Mouse (Mus musculus): Measurements from ENCODE around the gene Lce3e. TPM values are rescaled to one million over a fixed set of nuclear protein-coding genes. Genes with fewer than 3 reads are reported as not detected.

Lce3e gene
- polyA plus RNA-seq (2014; fragmentation: Illumina TruSeq; extraction: RNeasy Lipid Tissue Mini Kit (QIAGEN cat#74804); ENCODE audit: low read depth, low replicate concordance), result not detected

GRCm38 (mm10) chr3:92966761-92967160 is at the start of gene Lce3e:
Gene Lce3e (plus strand): TSS chr3:92967061.

GRCm38 (mm10) chr3:92926130-92926529 is 40.7 kb upstream of the Lce3e start, which contains the start of gene Lce3a:
Gene Lce3a (minus strand): TSS chr3:92926230.

GRCm38 (mm10) chr3:92932679-92933078 is 34.2 kb upstream of the Lce3e start, which contains the start of gene Lce3b:
Gene Lce3b (plus strand): TSS chr3:92932979.

GRCm38 (mm10) chr3:92944186-92944585 is 22.7 kb upstream of the Lce3e start, which contains the start of gene Lce3c:
Gene Lce3c (plus strand): TSS chr3:92944486.

GRCm38 (mm10) chr3:92957090-92957489 is 9.8 kb upstream of the Lce3e start, which contains the start of gene Lce3d:
Gene Lce3d (plus strand): TSS chr3:92957390.

GRCm38 (mm10) chr3:92991926-92992325 is 25.1 kb downstream of the Lce3e start, which contains the start of gene Lce3f:
Gene Lce3f (plus strand): TSS chr3:92992226.

GRCm38 (mm10) chr3:93015460-93016104 is 48.7 kb downstream of the Lce3e start, which contains the start of gene Crct1:
Gene Crct1 (minus strand): TSS chr3:93015687.

Other genes with a start within 250 kb of the Lce3e start
- gene Lce1f, start 246.7 kb upstream of the Lce3e start, polyA plus RNA-seq (2014; fragmentation: Illumina TruSeq; extraction: RNeasy Lipid Tissue Mini Kit (QIAGEN cat#74804); ENCODE audit: low read depth, low replicate concordance), result not detected
- not detected for gene Gm38119, start 228.0 kb upstream of the Lce3e start, polyA plus RNA-seq (2014; fragmentation: Illumina TruSeq; extraction: RNeasy Lipid Tissue Mini Kit (QIAGEN cat#74804); ENCODE audit: low read depth, low replicate concordance)
- gene Lce1g, start 214.7 kb upstream of the Lce3e start, polyA plus RNA-seq (2014; fragmentation: Illumina TruSeq; extraction: RNeasy Lipid Tissue Mini Kit (QIAGEN cat#74804); ENCODE audit: low read depth, low replicate concordance), result not detected
- not detected for gene Lce1h, start 202.0 kb upstream of the Lce3e start, polyA plus RNA-seq (2014; fragmentation: Illumina TruSeq; extraction: RNeasy Lipid Tissue Mini Kit (QIAGEN cat#74804); ENCODE audit: low read depth, low replicate concordance)
- not detected for gene Lce1i, start 188.2 kb upstream of the Lce3e start, polyA plus RNA-seq (2014; fragmentation: Illumina TruSeq; extraction: RNeasy Lipid Tissue Mini Kit (QIAGEN cat#74804); ENCODE audit: low read depth, low replicate concordance)
- gene Lce1j, start 176.5 kb upstream of the Lce3e start, polyA plus RNA-seq (2014; fragmentation: Illumina TruSeq; extraction: RNeasy Lipid Tissue Mini Kit (QIAGEN cat#74804); ENCODE audit: low read depth, low replicate concordance), result not detected
- not detected for gene Lce1k, start 159.2 kb upstream of the Lce3e start, polyA plus RNA-seq (2014; fragmentation: Illumina TruSeq; extraction: RNeasy Lipid Tissue Mini Kit (QIAGEN cat#74804); ENCODE audit: low read depth, low replicate concordance)
- gene Kprp, start 139.8 kb upstream of the Lce3e start, polyA plus RNA-seq (2014; fragmentation: Illumina TruSeq; extraction: RNeasy Lipid Tissue Mini Kit (QIAGEN cat#74804); ENCODE audit: low read depth, low replicate concordance), result not detected
- gene Lce1l, start 115.8 kb upstream of the Lce3e start, polyA plus RNA-seq (2014; fragmentation: Illumina TruSeq; extraction: RNeasy Lipid Tissue Mini Kit (QIAGEN cat#74804); ENCODE audit: low read depth, low replicate concordance), result not detected
- gene 2310050C09Rik, start 96.8 kb upstream of the Lce3e start, polyA plus RNA-seq (2014; fragmentation: Illumina TruSeq; extraction: RNeasy Lipid Tissue Mini Kit (QIAGEN cat#74804); ENCODE audit: low read depth, low replicate concordance), result not detected
- not detected for gene Lce3a, start 40.8 kb upstream of the Lce3e start, polyA plus RNA-seq (2014; fragmentation: Illumina TruSeq; extraction: RNeasy Lipid Tissue Mini Kit (QIAGEN cat#74804); ENCODE audit: low read depth, low replicate concordance)
- gene Lce3b, start 34.1 kb upstream of the Lce3e start, polyA plus RNA-seq (2014; fragmentation: Illumina TruSeq; extraction: RNeasy Lipid Tissue Mini Kit (QIAGEN cat#74804); ENCODE audit: low read depth, low replicate concordance), result not detected
- gene Lce3c, start 22.6 kb upstream of the Lce3e start, polyA plus RNA-seq (2014; fragmentation: Illumina TruSeq; extraction: RNeasy Lipid Tissue Mini Kit (QIAGEN cat#74804); ENCODE audit: low read depth, low replicate concordance), result not detected
- gene Lce3d, start 9.7 kb upstream of the Lce3e start, polyA plus RNA-seq (2014; fragmentation: Illumina TruSeq; extraction: RNeasy Lipid Tissue Mini Kit (QIAGEN cat#74804); ENCODE audit: low read depth, low replicate concordance), result not detected
- gene Lce3f, start 25.2 kb downstream of the Lce3e start, polyA plus RNA-seq (2014; fragmentation: Illumina TruSeq; extraction: RNeasy Lipid Tissue Mini Kit (QIAGEN cat#74804); ENCODE audit: low read depth, low replicate concordance), result not detected
- not detected for gene Crct1, start 48.6 kb downstream of the Lce3e start, polyA plus RNA-seq (2014; fragmentation: Illumina TruSeq; extraction: RNeasy Lipid Tissue Mini Kit (QIAGEN cat#74804); ENCODE audit: low read depth, low replicate concordance)
- not detected for gene Lce1m, start 52.0 kb downstream of the Lce3e start, polyA plus RNA-seq (2014; fragmentation: Illumina TruSeq; extraction: RNeasy Lipid Tissue Mini Kit (QIAGEN cat#74804); ENCODE audit: low read depth, low replicate concordance)
- gene Gm4858, start 101.8 kb downstream of the Lce3e start, polyA plus RNA-seq (2014; fragmentation: Illumina TruSeq; extraction: RNeasy Lipid Tissue Mini Kit (QIAGEN cat#74804); ENCODE audit: low read depth, low replicate concordance), result not detected
- gene Crnn, start 177.7 kb downstream of the Lce3e start, polyA plus RNA-seq (2014; fragmentation: Illumina TruSeq; extraction: RNeasy Lipid Tissue Mini Kit (QIAGEN cat#74804); ENCODE audit: low read depth, low replicate concordance), result not detected
- gene Flg2, start 230.2 kb downstream of the Lce3e start, polyA plus RNA-seq (2014; fragmentation: Illumina TruSeq; extraction: RNeasy Lipid Tissue Mini Kit (QIAGEN cat#74804); ENCODE audit: low read depth, low replicate concordance), result not detected